Mouse (Mus musculus): ENCODE data around the gene Agfg1. TPM values are rescaled to one million over a fixed set of nuclear protein-coding genes. Genes with fewer than 3 reads are reported as not detected.

The Agfg1 gene
- total RNA-seq (2014; rRNA removed) = 13.1 and 14.8 TPM in 2 replicates
- polyA plus RNA-seq (2012; rRNA removed) = 11.7 and 13.6 TPM in 2 replicates

GRCm38 (mm10) chr1:82839296-82839613 lies at the start of gene Agfg1:
Agfg1 (plus strand) TSS chr1:82839483.
- Histone ChIP-seq H3K36me3 (ENCODE audit: control insufficient read depth, insufficient read depth, low read length) (no peaks in the 10 kb centered on the region), H3K9ac (ENCODE audit: low read depth, low read length) (peak within 1 kb of the TSS; percentile 97), H3K79me2 (ENCODE audit: control insufficient read depth, insufficient read depth, low read length) (peaks cover 18% of the 10 kb centered on the region), H3K27me3 (ENCODE audit: control insufficient read depth, insufficient read depth, low read length) (no peaks in the 10 kb centered on the region), H3K4me1 (ENCODE audit: control insufficient read depth, insufficient read depth, low read length) (peaks cover 8% of the 10 kb centered on the region), H3K27ac (replicated peaks; ENCODE audit: insufficient read depth, low read depth, low read length) (peak within 1 kb of the TSS; percentile 68), H3K4me3 (ENCODE audit: insufficient read depth, low read depth, low read length) (peak within 1 kb of the TSS; percentile 75)
- TF ChIP-seq CTCF (IDR thresholded peaks at IDR 0.05; ENCODE audit: low read depth, low read length) = peak; percentile 93
- peak; percentile 56 for TF ChIP-seq POLR2A (IDR thresholded peaks at IDR 0.05; ENCODE audit: extremely low read depth, insufficient read depth, low read length)
- under 1% methylated on average over 33 of the region's 34 CpGs for WGBS
- DNase-seq (ENCODE audit: extremely low read depth, low read depth, low spot score) = peak; percentile 54

DNA sequence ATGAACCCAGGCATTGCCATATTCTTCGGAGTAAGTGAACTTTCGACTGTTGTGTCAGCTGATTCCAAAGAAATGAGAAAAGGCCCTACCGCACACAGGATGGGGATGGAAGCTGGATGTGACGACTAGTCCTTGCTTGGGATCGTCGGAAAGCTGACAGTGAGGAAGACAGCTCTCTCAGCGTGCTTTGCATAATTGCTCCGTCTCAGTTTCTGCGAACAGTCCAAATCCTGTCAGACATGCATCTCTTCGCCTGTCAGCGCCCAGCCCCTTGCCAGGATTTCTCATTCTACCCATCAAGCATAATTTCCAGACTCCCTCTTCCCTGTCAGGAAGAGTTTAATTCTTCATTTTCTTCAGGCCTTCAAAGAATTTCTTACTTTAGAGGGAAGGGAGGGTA lies 48.2 kb upstream of the Agfg1 start:
- no peak for DNase-seq (ENCODE audit: extremely low read depth, low read depth, low spot score)
- Histone ChIP-seq H3K4me3 (ENCODE audit: insufficient read depth, low read depth, low read length) (no peak overlapping the region), H3K4me1 (ENCODE audit: control insufficient read depth, insufficient read depth, low read length) (0 out of 2 replicates have a peak, but pooled peaks cover 2% of the 10 kb centered on the region), H3K79me2 (ENCODE audit: control insufficient read depth, insufficient read depth, low read length) (no peaks in the 10 kb centered on the region), H3K9ac (ENCODE audit: low read depth, low read length) (no peak overlapping the region), H3K36me3 (ENCODE audit: control insufficient read depth, insufficient read depth, low read length) (no peaks in the 10 kb centered on the region), H3K27me3 (ENCODE audit: control insufficient read depth, insufficient read depth, low read length) (no peaks in the 10 kb centered on the region; the same call in 1 of the 2 replicates), H3K27ac (replicated peaks; ENCODE audit: insufficient read depth, low read depth, low read length) (no peak overlapping the region)
- WGBS = 87% methylated on average over 11 of the region's 11 CpGs
- TF ChIP-seq CTCF (IDR thresholded peaks at IDR 0.05; ENCODE audit: low read depth, low read length) = no peak
- no peak for TF ChIP-seq POLR2A (IDR thresholded peaks at IDR 0.05; ENCODE audit: extremely low read depth, insufficient read depth, low read length)

DNA sequence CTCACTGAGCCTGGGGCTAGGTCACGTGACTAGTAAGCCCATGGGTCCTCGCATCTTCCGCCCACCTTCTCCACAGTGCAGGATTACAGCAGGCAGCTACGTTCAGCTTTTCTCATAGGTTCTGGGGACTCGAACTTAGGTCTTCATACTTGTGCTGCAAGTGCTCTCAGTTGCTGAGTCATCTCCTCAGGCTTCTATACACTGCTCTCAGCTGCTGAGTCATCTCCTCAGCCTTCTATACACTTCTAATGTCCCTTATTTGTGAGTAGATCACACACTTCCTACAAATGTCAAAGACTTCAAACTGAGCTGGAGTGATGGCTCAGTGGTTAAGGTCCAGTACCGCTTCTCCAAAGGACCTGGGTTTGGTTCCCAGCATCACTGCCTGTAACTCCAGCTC lies 47.0 kb upstream of the Agfg1 start:
- Histone ChIP-seq H3K4me1 (ENCODE audit: control insufficient read depth, insufficient read depth, low read length) (0 out of 2 replicates have a peak, but pooled peaks cover 2% of the 10 kb centered on the region), H3K27me3 (ENCODE audit: control insufficient read depth, insufficient read depth, low read length) (no peaks in the 10 kb centered on the region), H3K79me2 (ENCODE audit: control insufficient read depth, insufficient read depth, low read length) (no peaks in the 10 kb centered on the region), H3K4me3 (ENCODE audit: insufficient read depth, low read depth, low read length) (no peak overlapping the region), H3K27ac (replicated peaks; ENCODE audit: insufficient read depth, low read depth, low read length) (no peak overlapping the region), H3K36me3 (ENCODE audit: control insufficient read depth, insufficient read depth, low read length) (no peaks in the 10 kb centered on the region), H3K9ac (ENCODE audit: low read depth, low read length) (no peak overlapping the region)
- WGBS = 96% methylated on average over 6 of the region's 6 CpGs
- DNase-seq (ENCODE audit: extremely low read depth, low read depth, low spot score) = no peak
- TF ChIP-seq CTCF (IDR thresholded peaks at IDR 0.05; ENCODE audit: low read depth, low read length) (no peak), POLR2A (IDR thresholded peaks at IDR 0.05; ENCODE audit: extremely low read depth, insufficient read depth, low read length) (no peak)

DNA sequence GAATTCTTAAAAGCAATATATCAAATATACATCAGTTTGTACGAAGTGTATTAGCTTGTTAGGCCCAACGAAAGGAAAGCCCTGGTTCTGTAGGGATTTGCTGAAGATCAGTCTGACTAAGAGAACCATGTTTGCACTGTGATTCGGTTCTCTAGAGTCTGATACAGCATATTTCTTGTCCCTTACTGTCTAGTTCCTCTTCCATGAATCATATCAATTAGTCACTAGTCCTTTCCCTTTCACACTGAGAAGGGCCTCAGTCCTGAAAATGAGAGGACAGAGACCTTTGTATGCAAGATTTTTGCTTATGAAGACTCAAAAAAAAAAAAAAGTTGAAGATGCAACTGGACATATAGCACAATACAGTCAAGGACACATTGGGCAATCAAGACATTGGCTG lies 46.2 kb upstream of the Agfg1 start:
- no peak overlapping the region for H3K9ac ChIP-seq (ENCODE audit: low read depth, low read length)
- 84% methylated on average over 3 of the region's 3 CpGs for WGBS
- H3K27ac ChIP-seq (replicated peaks; ENCODE audit: insufficient read depth, low read depth, low read length) = no peak overlapping the region
- no peaks in the 10 kb centered on the region for H3K36me3 ChIP-seq (ENCODE audit: control insufficient read depth, insufficient read depth, low read length)
- no peaks in the 10 kb centered on the region for H3K27me3 ChIP-seq (ENCODE audit: control insufficient read depth, insufficient read depth, low read length)
- TF ChIP-seq POLR2A (IDR thresholded peaks at IDR 0.05; ENCODE audit: extremely low read depth, insufficient read depth, low read length) (no peak), CTCF (IDR thresholded peaks at IDR 0.05; ENCODE audit: low read depth, low read length) (no peak)
- H3K4me3 ChIP-seq (ENCODE audit: insufficient read depth, low read depth, low read length) = no peak overlapping the region
- no peaks in the 10 kb centered on the region for H3K4me1 ChIP-seq (ENCODE audit: control insufficient read depth, insufficient read depth, low read length)
- H3K79me2 ChIP-seq (ENCODE audit: control insufficient read depth, insufficient read depth, low read length) = no peaks in the 10 kb centered on the region
- no peak for DNase-seq (ENCODE audit: extremely low read depth, low read depth, low spot score)

DNA sequence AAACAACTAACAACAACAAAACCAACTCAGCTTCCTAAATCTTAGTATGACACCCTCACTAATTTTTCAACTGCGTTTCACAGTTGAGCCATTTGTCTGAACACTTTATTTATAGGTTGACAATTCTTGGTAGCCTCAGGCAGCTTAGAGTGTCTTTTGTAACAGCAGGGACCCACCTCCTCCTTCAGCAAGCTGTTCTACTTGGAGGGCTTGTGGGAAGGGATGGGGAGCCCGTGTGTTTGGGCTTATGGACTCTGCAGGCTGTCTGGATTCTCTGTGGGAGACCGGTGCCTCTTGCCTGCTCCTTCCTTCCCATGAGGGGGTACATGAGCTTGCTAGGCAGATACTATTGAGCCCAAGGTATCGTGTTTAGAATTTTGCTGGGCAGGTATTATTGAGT lies 45.3 kb upstream of the Agfg1 start:
- Histone ChIP-seq H3K79me2 (ENCODE audit: control insufficient read depth, insufficient read depth, low read length) (no peaks in the 10 kb centered on the region), H3K27ac (replicated peaks; ENCODE audit: insufficient read depth, low read depth, low read length) (no peak overlapping the region), H3K36me3 (ENCODE audit: control insufficient read depth, insufficient read depth, low read length) (no peaks in the 10 kb centered on the region), H3K4me1 (ENCODE audit: control insufficient read depth, insufficient read depth, low read length) (no peaks in the 10 kb centered on the region), H3K9ac (ENCODE audit: low read depth, low read length) (no peak overlapping the region), H3K4me3 (ENCODE audit: insufficient read depth, low read depth, low read length) (no peak overlapping the region), H3K27me3 (ENCODE audit: control insufficient read depth, insufficient read depth, low read length) (no peaks in the 10 kb centered on the region)
- no peak for DNase-seq (ENCODE audit: extremely low read depth, low read depth, low spot score)
- WGBS = 87% methylated on average over 4 of the region's 4 CpGs
- no peak for TF ChIP-seq CTCF (IDR thresholded peaks at IDR 0.05; ENCODE audit: low read depth, low read length)

DNA sequence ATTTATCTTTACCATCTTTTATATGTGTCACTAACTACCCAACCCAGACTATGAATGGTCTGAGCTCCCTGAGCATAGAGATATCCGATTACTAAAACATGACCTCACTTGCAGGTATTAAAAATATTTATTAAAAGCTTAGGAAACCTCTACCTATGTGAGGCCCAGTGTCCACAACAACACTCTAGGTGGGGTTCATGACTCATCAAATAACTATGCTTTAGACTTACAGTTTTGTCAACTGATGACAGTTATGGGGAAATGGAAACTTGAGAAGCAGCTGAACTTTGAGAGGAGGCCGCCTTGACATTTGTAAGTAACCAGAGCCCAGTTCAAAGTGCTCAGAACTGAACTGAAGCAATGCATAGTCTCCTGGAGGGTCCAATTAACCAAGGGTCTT lies 44.1 kb upstream of the Agfg1 start:
- WGBS = 93% methylated on average over 2 of the region's 2 CpGs
- no peak for DNase-seq (ENCODE audit: extremely low read depth, low read depth, low spot score)
- Histone ChIP-seq H3K9ac (ENCODE audit: low read depth, low read length) (no peak overlapping the region), H3K36me3 (ENCODE audit: control insufficient read depth, insufficient read depth, low read length) (no peaks in the 10 kb centered on the region), H3K27me3 (ENCODE audit: control insufficient read depth, insufficient read depth, low read length) (no peaks in the 10 kb centered on the region), H3K27ac (replicated peaks; ENCODE audit: insufficient read depth, low read depth, low read length) (no peak overlapping the region), H3K79me2 (ENCODE audit: control insufficient read depth, insufficient read depth, low read length) (no peaks in the 10 kb centered on the region), H3K4me3 (ENCODE audit: insufficient read depth, low read depth, low read length) (no peak overlapping the region), H3K4me1 (ENCODE audit: control insufficient read depth, insufficient read depth, low read length) (no peaks in the 10 kb centered on the region)
- TF ChIP-seq POLR2A (IDR thresholded peaks at IDR 0.05; ENCODE audit: extremely low read depth, insufficient read depth, low read length) = no peak
- no peak for TF ChIP-seq CTCF (IDR thresholded peaks at IDR 0.05; ENCODE audit: low read depth, low read length)
